Mouse (Mus musculus) stomach, postnatal 0 days (tissue): ENCODE results near the gene Mageh1. TPM values are rescaled to one million over a fixed set of nuclear protein-coding genes. Genes with fewer than 3 reads are reported as not detected.
"Not testable (repeated sequence)": the region's sequence is repeated elsewhere in the genome, so short reads cannot be mapped to it uniquely, and the experiment has no call there.

Experiments
- ATAC-seq: fragments of 200-750 bp; cut with Nextera tagmentation; 2 replicates; pipeline ENCODE4 v1.8.0; 2017; ENCODE audit not compliant: low FRiP score, low TSS enrichment
- DNase-seq: peaks from one replicate; pipeline ENCODE4 v3.0.0-alpha.2; 2016; ENCODE audit warnings: low spot score
- H3K27ac ChIP-seq: fragments of 300-500 bp; sonication (generic); replicated peaks from 2 replicates; pipeline ENCODE4 v1.5.1; 2014; ENCODE audit warnings: mild to moderate bottlenecking, control low read depth
- H3K27me3 ChIP-seq: fragments of 300-500 bp; sonication (generic); 2 replicates; pipeline ENCODE4 v1.6.1; 2014; ENCODE audit warnings: low read length; ENCODE audit not compliant: control insufficient read depth, insufficient read depth
- H3K36me3 ChIP-seq: fragments of 300-500 bp; sonication (generic); 2 replicates; pipeline ENCODE4 v1.6.1; 2014; ENCODE audit warnings: low read length, mixed read lengths; ENCODE audit not compliant: control insufficient read depth, insufficient read depth
- H3K4me1 ChIP-seq: fragments of 300-500 bp; sonication (generic); replicated peaks from 2 replicates; pipeline ENCODE4 v1.6.1; 2014; ENCODE audit warnings: antibody characterized with exemption; ENCODE audit not compliant: control insufficient read depth, insufficient read depth
- H3K4me2 ChIP-seq: fragments of 300-500 bp; sonication (generic); replicated peaks from 2 replicates; pipeline ENCODE4 v1.6.1; 2014; ENCODE audit warnings: low read depth, mild to moderate bottlenecking, control low read depth, moderate library complexity
- H3K4me3 ChIP-seq: fragments of 300-500 bp; sonication (generic); 2 replicates; pipeline ENCODE4 v1.5.1; 2014; ENCODE audit warnings: low read depth, low read length, control low read depth
- H3K9ac ChIP-seq: fragments of 300-500 bp; sonication (generic); 2 replicates; pipeline ENCODE4 v1.6.1; 2014; ENCODE audit warnings: mild to moderate bottlenecking, low read length, control low read depth, mixed read lengths
- H3K9me3 ChIP-seq: fragments of 300-500 bp; sonication (generic); 2 replicates; pipeline ENCODE4 v1.6.1; 2016; ENCODE audit warnings: low read length; ENCODE audit not compliant: control insufficient read depth
- CTCF ChIP-seq: IDR thresholded peaks from 2 replicates; pipeline ENCODE4 v1.5.1; 2016; ENCODE audit warnings: antibody characterized with exemption, low read depth, mild to moderate bottlenecking, moderate library complexity
- EP300 ChIP-seq: optimal IDR thresholded peaks from 2 replicates; pipeline ENCODE3; 2016; ENCODE audit warnings: antibody characterized with exemption
- WGBS: fragments of 180-500 bp; shearing (Covaris S2); extraction: QIAGEN DNeasy Blood & Tissue Kit; methylation state at CpG from one replicate; pipeline ENCODE4 v1.1.7; 2014; 5-methylcytosine and 5-hydroxymethylcytosine counted together
- polyA plus RNA-seq: library from polyadenylated mRNA; unstranded; fragments of >200 nt; fragmentation: Nextera tagmentation; extraction: Ambion mirVana; gene quantifications from 2 replicates; pipeline ENCODE4 v1.2.1, GENCODE M21; 2015

The Mageh1 gene
- polyA plus RNA-seq, 1 experiment from 2014 or later, result 31.9 TPM

DNA sequence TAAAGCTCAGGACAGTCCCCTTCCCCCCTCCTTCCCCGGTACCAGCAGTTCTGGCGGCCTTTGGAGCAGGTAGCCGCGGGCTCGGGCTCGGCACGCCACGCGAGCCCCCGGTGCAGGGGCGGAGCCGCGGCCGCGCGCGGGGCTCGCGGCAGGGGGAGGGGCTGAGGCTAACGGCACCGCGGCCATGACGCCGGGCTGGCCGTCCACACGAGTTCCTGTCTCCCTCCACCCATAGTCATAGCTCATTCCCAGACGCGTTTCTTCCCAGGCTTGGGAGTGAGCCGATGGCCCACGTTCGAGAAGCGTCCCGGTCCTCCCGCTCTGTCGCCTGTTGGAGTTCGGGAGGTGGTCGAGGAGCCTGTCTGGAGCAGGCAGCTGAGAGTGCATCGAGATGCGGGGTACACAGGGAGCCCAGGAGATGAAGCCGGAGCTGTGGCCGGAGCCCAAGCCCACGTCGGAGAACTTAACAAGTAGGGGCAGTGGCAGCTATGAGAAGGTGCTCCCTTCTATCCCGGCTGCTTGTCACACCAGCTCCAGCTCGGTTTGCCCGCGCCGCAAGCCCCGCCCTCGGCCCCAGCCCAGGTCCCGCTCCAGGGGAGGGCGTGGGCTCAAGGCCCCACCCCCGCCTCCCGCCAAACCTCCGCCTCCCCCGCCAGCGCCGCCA is 30.2 kb downstream of the Mageh1 start:
- 14% methylated on average over 36 of the region's 58 CpGs for WGBS
- peak overlapping the region; percentile 63 for H3K4me2 ChIP-seq
- H3K9ac ChIP-seq, result peak overlapping the region; percentile 43; the same call in 1 of the 2 replicates
- peak; percentile 78 for ATAC-seq
- no peak overlapping the region; the same call in 1 of the 2 replicates for H3K27ac ChIP-seq
- no peaks in the 10 kb centered on the region for H3K36me3 ChIP-seq
- H3K4me3 ChIP-seq, result peak overlapping the region; percentile 49
- H3K4me1 ChIP-seq, result no peaks in the 10 kb centered on the region
- TF ChIP-seq CTCF (no peak), EP300 (no peak)
- no peaks in the 10 kb centered on the region for H3K27me3 ChIP-seq
- DNase-seq, result peak; percentile 60
- no peaks in the 10 kb centered on the region for H3K9me3 ChIP-seq

GRCm38 (mm10) chrX:153006387-153006841 is 31.0 kb downstream of the Mageh1 start, which contains the start of gene Usp51:
Gene Usp51, plus strand, starts transcription at chrX:153006469.
- peak; percentile 30 for DNase-seq
- Histone ChIP-seq H3K4me2 (peak within 1 kb of the TSS; percentile 63), H3K27ac (no peak within 1 kb of the TSS; the same call in 1 of the 2 replicates), H3K4me1 (no peaks in the 10 kb centered on the region), H3K27me3 (no peaks in the 10 kb centered on the region), H3K9ac (peak within 1 kb of the TSS; percentile 43; the same call in 1 of the 2 replicates), H3K36me3 (no peaks in the 10 kb centered on the region), H3K4me3 (peak within 1 kb of the TSS; percentile 49), H3K9me3 (no peaks in the 10 kb centered on the region)
- WGBS, result 22% methylated on average over 23 of the region's 23 CpGs
- no peak; the same call in 1 of the 2 replicates for ATAC-seq
- no peak for TF ChIP-seq EP300
- peak; percentile 48 for TF ChIP-seq CTCF

GRCm38 (mm10) chrX:152996105-152996504 is 41.3 kb downstream of the Mageh1 start:
- H3K9me3 ChIP-seq, H3K27me3 ChIP-seq, H3K9ac ChIP-seq, H3K4me1 ChIP-seq, DNase-seq, H3K27ac ChIP-seq, H3K36me3 ChIP-seq, H3K4me2 ChIP-seq, ATAC-seq, H3K4me3 ChIP-seq: not testable (repeated sequence)
- WGBS, result no CpG with 5 or more reads among the region's 3 CpGs

DNA sequence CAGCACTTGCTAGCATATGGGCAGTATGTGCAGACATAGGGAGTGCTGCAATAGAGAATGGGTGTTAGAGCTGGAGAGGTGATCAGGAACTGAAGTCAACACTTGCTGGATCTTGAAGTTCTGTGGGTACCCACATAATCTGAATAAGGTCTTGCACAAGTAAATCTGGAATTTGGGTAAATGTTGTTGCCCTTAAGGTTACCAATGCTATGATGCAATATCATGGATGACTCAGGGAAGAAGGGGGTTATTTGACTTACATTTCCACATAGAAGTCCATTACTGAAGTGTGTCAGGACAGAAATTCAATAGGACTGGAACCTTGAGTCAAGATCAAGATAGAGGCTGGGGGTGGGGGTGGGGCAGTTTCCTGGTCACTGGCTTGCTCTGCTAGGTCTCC is 47.5 kb downstream of the Mageh1 start:
- not testable (repeated sequence) for ATAC-seq, H3K36me3 ChIP-seq, H3K4me3 ChIP-seq, DNase-seq, H3K9me3 ChIP-seq, H3K27ac ChIP-seq, H3K4me1 ChIP-seq, H3K27me3 ChIP-seq, H3K9ac ChIP-seq, H3K4me2 ChIP-seq

Other genes with a start within 250 kb of the Mageh1 start
- gene Usp51, start 31.1 kb downstream of the Mageh1 start, polyA plus RNA-seq, result 0.30 and 0.31 TPM in 2 replicates
- not detected in 2 replicates for gene Foxr2, start 81.2 kb upstream of the Mageh1 start, polyA plus RNA-seq
- gene Rragb, start 102.4 kb upstream of the Mageh1 start, polyA plus RNA-seq, result 0.59 and 0.61 TPM in 2 replicates
- 0.63 TPM in 2 replicates for gene Klf8, start 199.9 kb upstream of the Mageh1 start, polyA plus RNA-seq